In the genomic region with DNA sequence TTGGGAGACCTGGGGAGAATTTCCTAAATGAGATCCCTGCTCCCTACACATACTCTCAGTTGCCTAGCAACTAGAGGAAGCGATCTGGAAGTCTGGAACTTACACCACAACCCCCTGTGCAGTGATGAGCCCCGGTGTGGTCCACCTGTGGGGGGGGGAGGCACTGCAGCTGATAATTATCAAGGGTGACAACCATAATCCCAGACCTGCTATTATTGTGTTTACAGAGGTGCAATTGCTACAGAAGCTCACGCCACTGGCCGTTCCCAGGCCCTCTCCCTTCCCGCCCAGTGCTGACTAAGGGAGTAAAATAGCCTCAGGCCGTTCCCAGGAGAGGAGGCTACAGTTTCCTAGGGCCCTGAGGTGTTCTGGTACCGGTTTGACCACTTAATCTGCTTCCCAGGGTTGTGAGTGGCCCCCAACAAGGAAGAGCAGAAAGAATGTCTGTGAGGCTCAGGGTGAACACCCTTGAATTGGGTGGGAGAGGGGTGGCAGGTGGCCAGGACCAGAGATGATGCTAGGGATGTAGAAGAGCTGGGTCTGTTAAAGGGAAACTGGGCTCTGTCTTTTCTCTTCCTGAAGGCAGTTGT, we compare ENCODE assay signal across 10 mouse cellular contexts. TPM values are rescaled to one million over a fixed set of nuclear protein-coding genes. Genes with fewer than 3 reads are reported as not detected.
DNase-seq lines count a peak whose midpoint lies in the region; ATAC-seq lines count a peak whose summit lies in the region.
"Had no signal": no experiment of that assay in that cellular context is flagged by ENCODE, and none has a peak within 500 bp of the region (broad histone marks: within the 10 kb centered on the region; RNA-seq: fewer than 3 reads in every experiment).

No protein-coding gene starts in this region.

- WGBS in hindbrain, embryonic 15.5 days = 26% methylated on average over 7 of the region's 7 CpGs
- WGBS in stomach, embryonic 16.5 days = 40% methylated on average over 7 of the region's 7 CpGs

- no peak overlapping the region for H3K4me3 ChIP-seq in hindbrain, embryonic 15.5 days
- no peak overlapping the region for H3K4me3 ChIP-seq in stomach, embryonic 16.5 days (replicated peaks; ENCODE audit: low read length)
- H3K4me3 ChIP-seq: stomach, embryonic 15.5 days had no signal

- no peak overlapping the region for H3K27ac ChIP-seq in hindbrain, embryonic 15.5 days (replicated peaks)
- peak overlapping the region; percentile 46; the same call in 1 of the 2 replicates for H3K27ac ChIP-seq in stomach, embryonic 16.5 days (ENCODE audit: low read length)

- intact Hi-C loops in gastrocnemius, postnatal 36 days (cut with DNase I) = no loop called here

- no peak overlapping the region for H3K4me2 ChIP-seq in hindbrain, embryonic 15.5 days
- no peak overlapping the region for H3K4me2 ChIP-seq in stomach, embryonic 16.5 days (ENCODE audit: low read depth, low read length)
- H3K4me2 ChIP-seq: stomach, embryonic 15.5 days had no signal

- no peak for DNase-seq in frontal cortex, adult 2 months (ENCODE audit: extremely low spot score in 1 of 2, low spot score in 1 of 2)
- peak; percentile 41 to 50 for DNase-seq in right cerebral cortex, postnatal 10 days (ENCODE audit: low spot score in 2 of 2)
- no peak for DNase-seq in right cerebral cortex, adult 2 months (ENCODE audit: low spot score in 2 of 2)
- DNase-seq in adrenal gland, postnatal 36 days = no peak
- DNase-seq in gastrocnemius, postnatal 36 days = no peak
- DNase-seq: cerebellum, adult 11 months had no signal

- no peaks in the 10 kb centered on the region for H3K36me3 ChIP-seq in hindbrain, embryonic 15.5 days
- no peaks in the 10 kb centered on the region for H3K36me3 ChIP-seq in stomach, embryonic 16.5 days (ENCODE audit: control insufficient read depth, insufficient read depth, low read length)
- H3K36me3 ChIP-seq: stomach, embryonic 15.5 days had no signal

- no peaks in the 10 kb centered on the region for H3K9me3 ChIP-seq in hindbrain, embryonic 15.5 days
- H3K9me3 ChIP-seq in stomach, embryonic 16.5 days (replicated peaks; ENCODE audit: control insufficient read depth, low read length) = no peaks in the 10 kb centered on the region
- H3K9me3 ChIP-seq: stomach, embryonic 15.5 days had no signal

- 0 out of 2 replicates have a peak, but pooled peaks have one; percentile 34 for ATAC-seq in frontal cortex, adult (ENCODE audit: low TSS enrichment)
- peak; percentile 61; the same call in 1 of the 2 replicates for ATAC-seq in hindbrain, embryonic 15.5 days (ENCODE audit: low FRiP score, low read depth)
- peak; percentile 35; the same call in 1 of the 2 replicates for ATAC-seq in stomach, embryonic 16.5 days (ENCODE audit: insufficient read depth, low FRiP score)

- no peak overlapping the region for H3K9ac ChIP-seq in hindbrain, embryonic 15.5 days
- no peak overlapping the region for H3K9ac ChIP-seq in stomach, embryonic 16.5 days (ENCODE audit: low read length)
- H3K9ac ChIP-seq: stomach, embryonic 15.5 days had no signal

- no peaks in the 10 kb centered on the region for H3K27me3 ChIP-seq in hindbrain, embryonic 15.5 days
- H3K27me3 ChIP-seq in stomach, embryonic 16.5 days (ENCODE audit: control insufficient read depth, insufficient read depth, low read length) = no peaks in the 10 kb centered on the region
- H3K27me3 ChIP-seq: stomach, embryonic 15.5 days had no signal

- H3K4me1 ChIP-seq in hindbrain, embryonic 15.5 days (replicated peaks) = peaks cover 23% of the 10 kb centered on the region
- peaks cover 22% of the 10 kb centered on the region for H3K4me1 ChIP-seq in stomach, embryonic 16.5 days (ENCODE audit: control insufficient read depth, insufficient read depth, low read length)

RNA-seq across cellular contexts. Expression of gene Ier5, which starts 28.1 kb away (rescaled TPM):
- 33.2 and 37.6 TPM in 2 replicates for polyA plus RNA-seq in frontal cortex, adult 2 months (2012; rRNA removed)
- polyA plus RNA-seq in hindbrain, embryonic 15.5 days (2015; fragmentation: Nextera tagmentation; extraction: Ambion mirVana) = 7.8 and 9.7 TPM in 2 replicates
- 2.0 and 2.5 TPM in 2 replicates for polyA plus RNA-seq in stomach, embryonic 16.5 days (2015; fragmentation: Nextera tagmentation; extraction: Ambion mirVana)
- 10 to 100 TPM in 1 of 2 experiments, 1 to 10 TPM in 1; 6.1 to 10.4 TPM for total RNA-seq in adrenal gland, postnatal 36 days (2021)
- 1 to 10 TPM; 7.1 to 9.7 TPM for total RNA-seq in gastrocnemius, postnatal 36 days (2021)

Comparison
In these comparisons a context has a peak if more than half of its experiments do, and no peak if none do; other contexts are left out.
1. DNase-seq: peak in right cerebral cortex, postnatal 10 days (2 of 2); none in frontal cortex, adult 2 months (0 of 2), right cerebral cortex, adult 2 months (0 of 2), adrenal gland, postnatal 36 days (0 of 2) and gastrocnemius, postnatal 36 days (0 of 2).
2. Peak in every context shown above with its lines, with median percentiles within 50 percentile points of each other: ATAC-seq.